Mouse (Mus musculus): ENCODE measurements around the gene Zfp654. TPM values are rescaled to one million over a fixed set of nuclear protein-coding genes. Genes with fewer than 3 reads are reported as not detected.

Zfp654 gene
- polyA plus RNA-seq (2012; rRNA removed): 0.06 and 0.16 TPM in 2 replicates

DNA sequence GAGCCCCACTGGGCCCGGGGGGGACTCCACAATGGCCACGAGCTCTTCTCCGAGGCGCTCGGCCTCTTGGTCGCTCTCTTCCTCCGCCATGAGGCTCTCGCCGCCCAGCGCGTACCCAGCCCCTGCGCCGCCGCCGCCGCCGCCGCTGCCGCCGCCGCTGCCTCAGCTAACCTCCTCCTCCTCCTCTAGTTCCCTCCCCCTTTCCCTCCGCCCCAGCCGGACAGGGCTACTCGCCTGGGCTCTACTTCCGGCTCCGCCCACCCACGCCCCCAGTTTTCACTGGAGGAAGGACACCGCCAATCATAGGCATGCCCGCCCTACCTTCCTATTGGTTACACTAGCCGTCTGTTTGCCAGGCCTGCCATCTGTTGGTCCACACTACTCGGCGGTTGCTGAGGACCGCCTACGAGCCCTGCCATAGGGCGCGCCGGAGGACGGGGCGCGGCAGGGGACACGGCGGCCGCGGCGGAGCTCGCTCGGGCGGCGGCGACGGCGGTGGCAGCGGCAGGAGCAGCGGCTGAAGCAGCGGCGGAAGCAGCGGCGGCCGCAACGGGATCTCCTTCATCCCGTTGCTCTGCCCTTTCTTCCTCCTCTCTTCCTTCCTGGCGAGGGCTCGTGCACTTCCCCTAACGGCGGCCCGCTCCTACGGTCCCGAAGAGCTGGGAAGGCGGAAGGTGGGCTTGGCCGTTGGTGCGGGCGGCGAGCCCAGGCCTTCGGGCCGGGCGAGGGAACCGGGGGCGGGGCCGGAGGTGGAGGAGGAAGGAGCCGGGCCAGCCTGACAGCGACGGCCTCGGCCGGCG is at the start of gene Zfp654, which contains the start of gene Cggbp1:
Gene Zfp654 (minus strand): TSS at position 90 of the 800 bp plus-strand sequence.
Gene Cggbp1 (plus strand): TSS at position 434 of the 800 bp plus-strand sequence.

DNA sequence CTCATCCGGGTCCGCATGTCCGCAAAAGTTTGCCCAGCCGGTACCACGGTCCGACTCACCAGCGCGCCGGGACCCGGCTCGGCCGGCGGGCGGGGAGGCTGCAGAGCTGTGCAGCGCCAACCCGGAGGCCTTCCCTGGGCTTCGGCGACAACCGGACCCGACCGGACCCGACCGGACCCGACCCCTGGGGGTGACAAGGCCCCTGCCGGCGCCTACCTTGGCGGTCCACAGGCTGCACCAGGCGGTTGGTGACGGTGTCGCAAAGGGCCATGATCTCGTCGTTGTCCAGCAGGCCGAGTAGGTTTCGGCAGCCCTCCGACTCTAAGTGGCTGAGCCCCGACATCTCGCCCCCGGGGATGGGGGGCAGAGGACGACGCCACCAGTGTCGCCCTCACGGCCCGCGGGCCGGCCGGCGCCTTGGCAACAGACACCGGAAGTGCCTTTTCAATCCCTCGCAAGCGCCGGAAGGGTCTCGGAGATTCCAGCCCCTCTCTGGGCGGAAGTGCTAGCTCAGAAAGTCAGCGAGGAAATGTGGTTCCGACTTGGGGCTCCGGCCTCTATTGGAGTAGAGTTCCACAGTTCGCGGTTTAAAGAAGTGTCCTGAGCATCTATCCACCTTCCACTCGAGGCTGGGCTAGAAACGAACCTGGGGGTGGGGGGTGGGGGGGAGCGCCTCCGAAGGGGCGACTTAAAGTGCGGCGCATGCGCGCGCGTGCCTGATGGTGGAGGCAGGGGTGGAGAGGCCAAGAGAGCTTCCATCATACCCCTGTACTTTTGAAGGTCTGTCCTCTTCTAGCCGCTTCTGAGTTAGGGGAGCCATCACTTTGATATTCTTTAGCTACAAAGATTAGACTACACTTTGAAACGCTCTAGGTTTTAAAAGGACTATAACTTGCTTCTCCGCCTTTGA is 80.7 kb downstream of the Zfp654 start, which contains the start of gene 4930453N24Rik:
Gene 4930453N24Rik (minus strand): TSS at position 641 of the 910 bp plus-strand sequence.

Other genes starting within 250 kb of the Zfp654 start
- gene Csnka2ip, start 249.2 kb downstream of the Zfp654 start, polyA plus RNA-seq (2012; rRNA removed): not detected in 2 replicates
- 2.4 and 2.7 TPM in 2 replicates for gene 4930453N24Rik, start 80.5 kb downstream of the Zfp654 start, polyA plus RNA-seq (2012; rRNA removed)
- gene Cggbp1, start 344 bp upstream of the Zfp654 start, polyA plus RNA-seq (2012; rRNA removed): 1.3 and 1.8 TPM in 2 replicates

Measured in stomach, adult 2 months (tissue).